Mouse (Mus musculus) heart, embryonic 14.5 days (tissue): ENCODE data around the gene Farsb. TPM values are rescaled to one million over a fixed set of nuclear protein-coding genes. Genes with fewer than 3 reads are reported as not detected.
"Not testable (repeated sequence)": the region's sequence is repeated elsewhere in the genome, so short reads cannot be mapped to it uniquely, and the experiment has no call there.

Source experiments
- ATAC-seq: fragments of 200-750 bp; cut with Nextera tagmentation; 2 replicates; pipeline ENCODE4 v1.8.0; 2017; ENCODE audit warnings: low read depth, moderate TSS enrichment; ENCODE audit not compliant: insufficient number of reproducible peaks, insufficient read depth, low FRiP score
- H3K27ac ChIP-seq, 2 experiments: fragments of 200-500 bp in 1 of 2; fragments of 300-500 bp in 1 of 2; sonication (generic) in 1 of 2; replicated peaks in 1 of 2; 2 replicates each; pipeline ENCODE4 v1.5.1; 2012 to 2014; ENCODE audit warnings: low read depth in 2 of 2, low read length in 2 of 2, control low read depth in 1 of 2, mild to moderate bottlenecking in 1 of 2, mixed read lengths in 1 of 2; ENCODE audit not compliant: control insufficient read depth in 1 of 2, insufficient read depth in 1 of 2
- H3K27me3 ChIP-seq: fragments of 300-500 bp; sonication (generic); 2 replicates; pipeline ENCODE4 v1.6.1; 2014; ENCODE audit warnings: mild to moderate bottlenecking, low read length, control low read depth; ENCODE audit not compliant: control insufficient read depth, insufficient read depth
- H3K36me3 ChIP-seq: fragments of 300-500 bp; sonication (generic); 2 replicates; pipeline ENCODE4 v1.6.1; 2014; ENCODE audit warnings: mild to moderate bottlenecking, control low read depth, low read length, mixed read lengths; ENCODE audit not compliant: control insufficient read depth, insufficient read depth
- H3K4me1 ChIP-seq, 2 experiments: fragments of 200-500 bp in 1 of 2; fragments of 300-500 bp in 1 of 2; sonication (generic) in 1 of 2; 2 replicates each; pipeline ENCODE4 v1.6.1; 2012 to 2014; ENCODE audit warnings: low read length in 2 of 2, control low read depth in 1 of 2, mixed read lengths in 1 of 2; ENCODE audit not compliant: control insufficient read depth in 2 of 2, insufficient read depth in 2 of 2
- H3K4me2 ChIP-seq: fragments of 300-500 bp; sonication (generic); 2 replicates; pipeline ENCODE4 v1.6.1; 2014; ENCODE audit warnings: mild to moderate bottlenecking, low read length
- H3K4me3 ChIP-seq, 2 experiments: fragments of 200-500 bp in 1 of 2; fragments of 300-500 bp in 1 of 2; sonication (generic) in 1 of 2; 2 replicates each; pipeline ENCODE4 v1.5.1; 2012 to 2014; ENCODE audit warnings: low read length in 2 of 2, mild to moderate bottlenecking in 2 of 2, control low read depth in 1 of 2, low read depth in 1 of 2, moderate library complexity in 1 of 2; ENCODE audit not compliant: control insufficient read depth in 1 of 2, insufficient read depth in 1 of 2
- H3K9ac ChIP-seq: fragments of 300-500 bp; sonication (generic); 2 replicates; pipeline ENCODE4 v1.6.1; 2014; ENCODE audit warnings: mild to moderate bottlenecking, low read length
- H3K9me3 ChIP-seq: fragments of 300-500 bp; sonication (generic); 2 replicates; pipeline ENCODE4 v1.6.1; 2016; ENCODE audit warnings: low read length, control low read depth; ENCODE audit not compliant: control insufficient read depth
- WGBS: fragments of 180-500 bp; shearing (Covaris S2); extraction: QIAGEN DNeasy Blood & Tissue Kit; methylation state at CpG from one replicate; pipeline ENCODE4 v1.1.7; 2014; 5-methylcytosine and 5-hydroxymethylcytosine counted together
- polyA plus RNA-seq: library from polyadenylated mRNA; unstranded; fragments of >200 nt; fragmentation: Nextera tagmentation; extraction: Ambion mirVana; gene quantifications from 2 replicates; pipeline ENCODE4 v1.2.1, GENCODE M21; 2014

The Farsb gene
- polyA plus RNA-seq, 1 experiment from 2014 or later = 98.3 TPM

- 63% methylated on average over 5 of the region's 5 CpGs for WGBS
- Histone ChIP-seq H3K4me2 (peak within 1 kb of the TSS; percentile 65), H3K9ac (0 out of 2 replicates have a peak within 1 kb of the TSS, but pooled peaks have one; percentile 28), H3K27me3 (peaks cover 12% of the 10 kb centered on the region), H3K4me3 (peak within 1 kb of the TSS; percentile 27 to 38), H3K4me1 (0 out of 4 replicates have a peak, but pooled peaks cover 0 to 2% of the 10 kb centered on the region in 2 experiments), H3K9me3 (no peaks in the 10 kb centered on the region), H3K27ac (no peak within 1 kb of the TSS), H3K36me3 (no peaks in the 10 kb centered on the region)
- no peak for ATAC-seq
These were observed 22.2 kb upstream of the Farsb start, which contains the start of gene Mogat1 for GRCm38 (mm10) chr1:78510862-78511261. Mogat1 (plus strand) TSS chr1:78510991.

- Histone ChIP-seq H3K27ac (no peak overlapping the region), H3K9ac (no peak overlapping the region), H3K9me3 (no peaks in the 10 kb centered on the region), H3K4me3 (no peak overlapping the region), H3K36me3 (no peaks in the 10 kb centered on the region), H3K4me1 (0 out of 4 replicates have a peak, but pooled peaks cover 0 to 2% of the 10 kb centered on the region in 2 experiments), H3K4me2 (no peak overlapping the region), H3K27me3 (peaks cover 12% of the 10 kb centered on the region)
- no peak for ATAC-seq
- WGBS = 55% methylated on average over 1 of the region's 1 CpGs
These were observed 18.4 kb upstream of the Farsb start for GRCm38 (mm10) chr1:78507137-78507536.

- WGBS = 86% methylated on average over 6 of the region's 6 CpGs
- no peak for ATAC-seq
- H3K27ac ChIP-seq = no peak overlapping the region
- no peak overlapping the region for H3K4me2 ChIP-seq
- H3K4me1 ChIP-seq = no peaks in the 10 kb centered on the region
- H3K36me3 ChIP-seq = no peaks in the 10 kb centered on the region
- H3K9me3 ChIP-seq = no peaks in the 10 kb centered on the region
- H3K27me3 ChIP-seq = no peaks in the 10 kb centered on the region
- H3K9ac ChIP-seq = no peak overlapping the region
- H3K4me3 ChIP-seq = no peak overlapping the region
These were observed 13.8 kb upstream of the Farsb start for GRCm38 (mm10) chr1:78502527-78502926.

GRCm38 (mm10) chr1:78501856-78502255 is 13.2 kb upstream of the Farsb start:
- not testable (repeated sequence) for H3K9me3 ChIP-seq, H3K4me2 ChIP-seq, H3K36me3 ChIP-seq, H3K27me3 ChIP-seq, H3K4me1 ChIP-seq, ATAC-seq, H3K27ac ChIP-seq, H3K9ac ChIP-seq, H3K4me3 ChIP-seq
- 83% methylated on average over 12 of the region's 12 CpGs for WGBS

GRCm38 (mm10) chr1:78501036-78501435 is 12.3 kb upstream of the Farsb start:
- no peak for ATAC-seq
- H3K36me3 ChIP-seq = no peaks in the 10 kb centered on the region
- H3K4me1 ChIP-seq = no peaks in the 10 kb centered on the region
- H3K4me3 ChIP-seq = no peak overlapping the region
- no peak overlapping the region for H3K27ac ChIP-seq
- no peak overlapping the region for H3K4me2 ChIP-seq
- H3K27me3 ChIP-seq = no peaks in the 10 kb centered on the region
- H3K9me3 ChIP-seq = no peaks in the 10 kb centered on the region
- H3K9ac ChIP-seq = no peak overlapping the region
- 86% methylated on average over 16 of the region's 16 CpGs for WGBS

GRCm38 (mm10) chr1:78490143-78490542 is 1.4 kb upstream of the Farsb start:
- no peak overlapping the region for H3K27ac ChIP-seq
- no peak for ATAC-seq
- no peak overlapping the region for H3K9ac ChIP-seq
- no peak overlapping the region for H3K4me3 ChIP-seq
- H3K9me3 ChIP-seq = no peaks in the 10 kb centered on the region
- WGBS = 70% methylated on average over 1 of the region's 1 CpGs
- peaks cover 0 to 15% of the 10 kb centered on the region in 2 experiments; a peak in 2 of 4 replicates for H3K4me1 ChIP-seq
- no peak overlapping the region for H3K4me2 ChIP-seq
- H3K36me3 ChIP-seq = no peaks in the 10 kb centered on the region
- no peaks in the 10 kb centered on the region for H3K27me3 ChIP-seq

GRCm38 (mm10) chr1:78488427-78488751 is 308 bp downstream of the Farsb start:
- 1% methylated on average over 28 of the region's 28 CpGs for WGBS
- H3K27me3 ChIP-seq = no peaks in the 10 kb centered on the region
- H3K4me2 ChIP-seq = peak overlapping the region; percentile 85
- H3K4me3 ChIP-seq = peak overlapping the region; percentile 65 to 95
- H3K4me1 ChIP-seq = peaks cover 0 to 15% of the 10 kb centered on the region in 2 experiments; a peak in 2 of 4 replicates
- peak overlapping the region in 1 of 2 experiments; percentile 77; a peak in 3 of 4 replicates for H3K27ac ChIP-seq
- peak overlapping the region; percentile 93 for H3K9ac ChIP-seq
- H3K9me3 ChIP-seq = no peaks in the 10 kb centered on the region
- H3K36me3 ChIP-seq = no peaks in the 10 kb centered on the region
- no peak for ATAC-seq

DNA sequence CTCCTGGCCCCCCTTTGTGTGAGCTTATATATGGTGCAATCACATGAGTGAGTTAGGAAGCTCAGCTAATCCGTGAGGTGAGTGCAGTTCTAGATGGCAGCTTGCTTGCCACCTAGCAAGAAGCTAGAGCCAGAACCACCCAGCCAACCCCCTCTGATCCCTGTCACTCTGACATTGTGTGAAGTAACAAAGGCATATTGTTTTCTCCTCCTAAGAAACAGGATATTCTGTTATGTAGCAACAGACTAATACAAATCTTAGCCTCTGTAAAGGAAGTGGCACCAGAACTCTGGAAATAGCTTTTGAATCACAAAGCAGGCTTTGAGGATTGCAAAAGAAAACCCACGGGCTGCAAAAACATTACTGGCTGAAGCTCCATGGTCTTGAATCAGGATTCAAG is 4.3 kb downstream of the Farsb start:
- peaks cover 0 to 12% of the 10 kb centered on the region in 2 experiments; a peak in 2 of 4 replicates for H3K4me1 ChIP-seq

More for the DNA sequence above, 4.3 kb downstream of the Farsb start:
- Histone ChIP-seq H3K9me3 (no peaks in the 10 kb centered on the region), H3K4me2 (no peak overlapping the region), H3K27ac (no peak overlapping the region; a peak in 1 of 4 replicates), H3K9ac (no peak overlapping the region), H3K36me3 (peaks cover 17% of the 10 kb centered on the region), H3K27me3 (no peaks in the 10 kb centered on the region), H3K4me3 (no peak overlapping the region)
- 71% methylated on average over 2 of the region's 2 CpGs for WGBS
- no peak for ATAC-seq
